Mouse (Mus musculus) spleen, adult 2 months (tissue): ENCODE measurements around the gene Cldn17. TPM values are rescaled to one million over a fixed set of nuclear protein-coding genes. Genes with fewer than 3 reads are reported as not detected.

ENCODE experiments used
- DNase-seq, 2 experiments: peaks; one replicate each; pipeline versions ENCODE4 v3.0.0 to v3.0.0-alpha.2; 2012 to 2021; ENCODE audit warnings: low spot score in 2 of 2, low read depth in 1 of 2
- H3K27ac ChIP-seq: fragments of 200-500 bp; 2 replicates; pipeline ENCODE4 v1.5.1; 2012; ENCODE audit warnings: low read length, inconsistent platforms; ENCODE audit not compliant: insufficient read depth
- H3K27me3 ChIP-seq: fragments of 200-500 bp; 2 replicates; pipeline ENCODE4 v1.6.1; 2012; ENCODE audit warnings: mild to moderate bottlenecking, moderate library complexity, low read length, inconsistent platforms; ENCODE audit not compliant: control insufficient read depth, insufficient read depth
- H3K36me3 ChIP-seq: fragments of 200-500 bp; 2 replicates; pipeline ENCODE4 v1.6.1; 2012; ENCODE audit warnings: mild to moderate bottlenecking, low read length, inconsistent platforms; ENCODE audit not compliant: control insufficient read depth, insufficient read depth
- H3K4me1 ChIP-seq: fragments of 200-500 bp; 2 replicates; pipeline ENCODE4 v1.6.1; 2011; ENCODE audit warnings: inconsistent platforms; ENCODE audit not compliant: control insufficient read depth, insufficient read depth, insufficient read length
- H3K4me3 ChIP-seq: fragments of 200-500 bp; 2 replicates; pipeline ENCODE4 v1.5.1; 2011; ENCODE audit warnings: mild to moderate bottlenecking, inconsistent platforms; ENCODE audit not compliant: insufficient read depth, insufficient read length; ENCODE audit errors: extremely low read depth
- CTCF ChIP-seq: fragments of 200-500 bp; IDR thresholded peaks from 2 replicates; pipeline ENCODE4 v1.5.1; 2011; ENCODE audit warnings: mild to moderate bottlenecking, inconsistent platforms; ENCODE audit not compliant: insufficient read depth, insufficient read length, insufficient replicate concordance; ENCODE audit errors: extremely low read depth
- POLR2A ChIP-seq: fragments of 200-500 bp; IDR thresholded peaks from 2 replicates; pipeline ENCODE4 v1.6.1; 2011; ENCODE audit warnings: low read depth, low read length, inconsistent platforms
- whole genome bisulfite sequencing: fragments of 180-500 bp; shearing (Covaris S2); methylation state at CpG from one replicate; pipeline ENCODE4 v1.1.7; 2018; 5-methylcytosine and 5-hydroxymethylcytosine counted together
- polyA plus RNA-seq: library from polyadenylated mRNA; depleted of rRNA; stranded (reverse); fragments of >200 nt; gene quantifications from 2 replicates; pipeline ENCODE4 v1.2.3, GENCODE M21; 2012; rRNA removed

Gene Cldn17
- not detected in 2 replicates for polyA plus RNA-seq

GRCm38 (mm10) chr16:88506878-88507277 is at the start of gene Cldn17:
Gene Cldn17, minus strand, starts transcription at chr16:88506978.
- 91% methylated on average over 6 of the region's 6 CpGs for WGBS
- DNase-seq, result no peak

GRCm38 (mm10) chr16:88542488-88542887 is 35.7 kb upstream of the Cldn17 start:
- WGBS, result 57% methylated on average over 6 of the region's 6 CpGs
- TF ChIP-seq CTCF (no peak), POLR2A (no peak)
- Histone ChIP-seq H3K36me3 (no peaks in the 10 kb centered on the region), H3K27me3 (no peaks in the 10 kb centered on the region), H3K27ac (no peak overlapping the region), H3K4me1 (no peaks in the 10 kb centered on the region), H3K4me3 (no peak overlapping the region)
- DNase-seq, result no peak

More at GRCm38 (mm10) chr16:88506878-88507277, at the start of gene Cldn17:
- H3K36me3 ChIP-seq, result no peaks in the 10 kb centered on the region
- no peak for TF ChIP-seq CTCF
- TF ChIP-seq POLR2A, result no peak
- H3K4me3 ChIP-seq, result no peak within 1 kb of the TSS
- no peaks in the 10 kb centered on the region for H3K4me1 ChIP-seq
- H3K27me3 ChIP-seq, result no peaks in the 10 kb centered on the region
- H3K27ac ChIP-seq, result no peak within 1 kb of the TSS

- no peak for DNase-seq
- TF ChIP-seq POLR2A, result no peak
- TF ChIP-seq CTCF, result no peak
- H3K27me3 ChIP-seq, result no peaks in the 10 kb centered on the region
- no peaks in the 10 kb centered on the region for H3K4me1 ChIP-seq
- H3K36me3 ChIP-seq, result no peaks in the 10 kb centered on the region
- H3K4me3 ChIP-seq, result no peak overlapping the region
- no peak overlapping the region for H3K27ac ChIP-seq
- 67% methylated on average over 3 of the region's 3 CpGs for WGBS
Observed at GRCm38 (mm10) chr16:88539841-88540487, 33.2 kb upstream of the Cldn17 start.

GRCm38 (mm10) chr16:88511348-88511747 is 4.6 kb upstream of the Cldn17 start:
- DNase-seq, result no peak
- TF ChIP-seq POLR2A (no peak), CTCF (no peak)
- Histone ChIP-seq H3K27me3 (no peaks in the 10 kb centered on the region), H3K4me1 (no peaks in the 10 kb centered on the region), H3K36me3 (no peaks in the 10 kb centered on the region), H3K27ac (no peak overlapping the region), H3K4me3 (no peak overlapping the region)

- 36% methylated on average over 4 of the region's 4 CpGs for WGBS
- no peak for TF ChIP-seq CTCF
- TF ChIP-seq POLR2A, result no peak
- no peak for DNase-seq
Observed at GRCm38 (mm10) chr16:88508150-88508549, 1.4 kb upstream of the Cldn17 start.

GRCm38 (mm10) chr16:88506338-88506737 is 440 bp downstream of the Cldn17 start:
- WGBS, result 92% methylated on average over 11 of the region's 11 CpGs
- no peaks in the 10 kb centered on the region for H3K4me1 ChIP-seq
- no peak overlapping the region for H3K4me3 ChIP-seq
- no peak overlapping the region for H3K27ac ChIP-seq
- no peaks in the 10 kb centered on the region for H3K27me3 ChIP-seq
- no peaks in the 10 kb centered on the region for H3K36me3 ChIP-seq
- no peak for TF ChIP-seq CTCF
- DNase-seq, result no peak

More at GRCm38 (mm10) chr16:88508150-88508549, 1.4 kb upstream of the Cldn17 start:
- no peak overlapping the region for H3K27ac ChIP-seq
- H3K4me3 ChIP-seq, result no peak overlapping the region
- H3K36me3 ChIP-seq, result no peaks in the 10 kb centered on the region
- H3K27me3 ChIP-seq, result no peaks in the 10 kb centered on the region
- no peaks in the 10 kb centered on the region for H3K4me1 ChIP-seq

- DNase-seq, result no peak
- H3K27me3 ChIP-seq, result no peaks in the 10 kb centered on the region
- no peaks in the 10 kb centered on the region for H3K36me3 ChIP-seq
- TF ChIP-seq POLR2A, result no peak
- TF ChIP-seq CTCF, result no peak
- no peak overlapping the region for H3K27ac ChIP-seq
- H3K4me3 ChIP-seq, result no peak overlapping the region
- H3K4me1 ChIP-seq, result no peaks in the 10 kb centered on the region
Observed at GRCm38 (mm10) chr16:88488096-88488495, 18.7 kb downstream of the Cldn17 start.
